Mouse (Mus musculus) limb, embryonic 13.5 days (tissue): ENCODE data around the gene Lyrm7. TPM values are rescaled to one million over a fixed set of nuclear protein-coding genes. Genes with fewer than 3 reads are reported as not detected.

ENCODE experiments used
- ATAC-seq: fragments of 200-750 bp; cut with Nextera tagmentation; 2 replicates; pipeline ENCODE4 v1.8.0; 2017; ENCODE audit warnings: low read depth, moderate number of reproducible peaks, moderate TSS enrichment; ENCODE audit not compliant: low FRiP score
- H3K27ac ChIP-seq: fragments of 300-500 bp; sonication (generic); 2 replicates; pipeline ENCODE4 v1.5.1; 2015; ENCODE audit warnings: inconsistent platforms, mild to moderate bottlenecking, moderate library complexity
- H3K27me3 ChIP-seq: fragments of 300-500 bp; sonication (generic); 2 replicates; pipeline ENCODE4 v1.6.1; 2015; ENCODE audit warnings: mild to moderate bottlenecking, inconsistent platforms
- H3K36me3 ChIP-seq: fragments of 300-500 bp; sonication (generic); 2 replicates; pipeline ENCODE4 v1.6.1; 2015; ENCODE audit warnings: inconsistent platforms, mild to moderate bottlenecking, moderate library complexity
- H3K4me1 ChIP-seq: fragments of 300-500 bp; sonication (generic); 2 replicates; pipeline ENCODE4 v1.6.1; 2015; ENCODE audit warnings: inconsistent platforms
- H3K4me2 ChIP-seq: fragments of 300-500 bp; sonication (generic); replicated peaks from 2 replicates; pipeline ENCODE4 v1.6.1; 2015; ENCODE audit warnings: inconsistent platforms, mild to moderate bottlenecking, moderate library complexity
- H3K4me3 ChIP-seq: fragments of 300-500 bp; sonication (generic); 2 replicates; pipeline ENCODE4 v1.5.1; 2015; ENCODE audit warnings: moderate library complexity, mild to moderate bottlenecking, inconsistent platforms
- H3K9ac ChIP-seq: fragments of 300-500 bp; sonication (generic); 2 replicates; pipeline ENCODE4 v1.6.1; 2015; ENCODE audit warnings: mild to moderate bottlenecking, inconsistent platforms
- H3K9me3 ChIP-seq: fragments of 300-500 bp; sonication (generic); 2 replicates; pipeline ENCODE4 v1.6.1; 2016; ENCODE audit warnings: inconsistent platforms
- WGBS: fragments of 180-500 bp; shearing (Covaris S2); methylation state at CpG from one replicate; pipeline ENCODE4 v1.1.7; 2015; 5-methylcytosine and 5-hydroxymethylcytosine counted together
- polyA plus RNA-seq: library from polyadenylated mRNA; unstranded; fragments of >200 nt; fragmentation: Nextera tagmentation; extraction: Ambion mirVana; gene quantifications from 2 replicates; pipeline ENCODE4 v1.2.1, GENCODE M21; 2015

Gene Lyrm7
- polyA plus RNA-seq, 1 experiment from 2014 or later, result 10.4 TPM

DNA sequence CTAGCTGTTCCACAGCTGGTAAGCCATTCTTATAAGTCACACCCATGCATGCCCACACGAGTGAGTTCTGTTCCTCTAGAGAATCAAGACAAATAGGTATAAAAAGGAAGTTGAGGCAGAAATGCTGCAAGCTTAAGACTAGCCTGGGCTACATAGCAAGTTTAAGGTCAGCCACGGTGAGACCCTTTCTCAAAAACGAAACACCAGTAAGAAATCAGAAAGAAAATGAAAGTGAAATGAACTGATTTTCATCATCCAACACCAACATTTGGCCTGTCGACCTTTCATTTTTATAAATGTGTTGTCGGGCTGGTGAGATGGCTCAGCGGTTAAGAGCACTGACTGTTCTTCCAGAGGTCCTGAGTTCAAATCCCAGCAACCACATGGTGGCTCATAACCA, 18.2 kb upstream of the Lyrm7 start:
- Histone ChIP-seq H3K4me1 (peaks cover 10% of the 10 kb centered on the region; the same call in 1 of the 2 replicates), H3K27me3 (no peaks in the 10 kb centered on the region), H3K4me3 (no peak overlapping the region), H3K27ac (no peak overlapping the region), H3K9me3 (no peaks in the 10 kb centered on the region), H3K9ac (no peak overlapping the region), H3K36me3 (peaks cover 7% of the 10 kb centered on the region), H3K4me2 (no peak overlapping the region)
- WGBS, result 85% methylated on average over 6 of the region's 6 CpGs
- ATAC-seq, result no peak

DNA sequence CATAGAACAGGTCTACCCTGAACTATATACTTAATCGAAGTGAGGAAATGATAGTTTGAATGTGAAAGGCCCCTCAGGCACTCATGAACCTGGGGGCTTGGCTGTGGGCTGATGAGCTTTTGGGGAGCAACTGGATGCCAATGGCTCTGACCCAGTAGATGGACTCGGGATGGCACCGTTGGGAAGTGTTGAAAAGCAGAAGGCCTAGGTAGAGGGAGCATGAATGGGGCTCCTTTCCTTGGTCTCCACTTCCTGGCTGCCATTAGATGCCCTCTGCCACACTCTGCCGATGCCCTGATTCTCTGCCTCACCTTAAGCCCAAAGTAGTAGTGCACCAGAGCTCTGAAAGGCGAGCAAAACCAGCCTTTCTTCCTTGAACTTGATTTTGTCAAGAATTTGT, 15.3 kb upstream of the Lyrm7 start:
- peaks cover 34% of the 10 kb centered on the region for H3K36me3 ChIP-seq
- 81% methylated on average over 5 of the region's 5 CpGs for WGBS
- H3K4me3 ChIP-seq, result no peak overlapping the region
- H3K27me3 ChIP-seq, result no peaks in the 10 kb centered on the region
- H3K4me1 ChIP-seq, result 0 out of 2 replicates have a peak, but pooled peaks cover 3% of the 10 kb centered on the region
- no peaks in the 10 kb centered on the region for H3K9me3 ChIP-seq
- H3K9ac ChIP-seq, result no peak overlapping the region
- no peak overlapping the region for H3K4me2 ChIP-seq
- H3K27ac ChIP-seq, result no peak overlapping the region
- ATAC-seq, result no peak

DNA sequence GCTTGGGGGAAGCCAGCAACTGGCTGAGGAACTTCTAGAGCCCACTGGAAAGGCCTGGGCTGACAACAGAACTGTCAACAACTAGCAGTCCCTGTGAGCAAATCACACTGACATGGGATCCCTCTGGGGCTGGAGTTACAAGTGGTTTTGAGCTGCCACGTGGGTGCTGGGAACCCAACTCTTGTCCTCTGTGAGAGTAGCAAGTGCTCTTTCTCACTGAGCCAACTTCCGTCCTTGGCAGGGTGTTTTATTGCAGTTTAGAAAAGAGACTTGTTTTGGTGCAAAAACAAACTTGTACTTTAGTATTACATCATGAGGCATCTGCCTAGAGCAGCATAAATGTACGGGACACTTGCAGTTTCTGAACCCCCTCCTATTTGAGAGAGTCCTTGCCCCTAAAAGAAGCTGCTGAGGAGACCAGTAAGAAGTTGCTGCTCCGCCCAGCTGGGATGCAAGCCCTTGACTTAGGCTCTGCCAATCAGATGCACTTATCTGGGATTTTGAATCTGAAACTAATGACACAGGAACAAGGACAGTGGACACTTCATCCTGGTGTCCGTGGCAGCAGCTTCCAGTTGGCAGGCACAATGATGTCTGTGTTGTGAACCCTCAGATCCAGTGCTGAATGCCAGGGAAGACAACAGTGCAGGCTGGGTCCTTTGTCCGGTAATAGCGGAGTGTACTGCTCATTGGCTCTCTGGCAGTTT, 11.3 kb upstream of the Lyrm7 start:
- Histone ChIP-seq H3K4me1 (peaks cover 19% of the 10 kb centered on the region), H3K9ac (no peak overlapping the region), H3K4me3 (no peak overlapping the region), H3K9me3 (no peaks in the 10 kb centered on the region), H3K27me3 (no peaks in the 10 kb centered on the region), H3K27ac (no peak overlapping the region), H3K36me3 (peaks cover 52% of the 10 kb centered on the region), H3K4me2 (no peak overlapping the region)
- no peak for ATAC-seq
- WGBS, result 80% methylated on average over 7 of the region's 7 CpGs

DNA sequence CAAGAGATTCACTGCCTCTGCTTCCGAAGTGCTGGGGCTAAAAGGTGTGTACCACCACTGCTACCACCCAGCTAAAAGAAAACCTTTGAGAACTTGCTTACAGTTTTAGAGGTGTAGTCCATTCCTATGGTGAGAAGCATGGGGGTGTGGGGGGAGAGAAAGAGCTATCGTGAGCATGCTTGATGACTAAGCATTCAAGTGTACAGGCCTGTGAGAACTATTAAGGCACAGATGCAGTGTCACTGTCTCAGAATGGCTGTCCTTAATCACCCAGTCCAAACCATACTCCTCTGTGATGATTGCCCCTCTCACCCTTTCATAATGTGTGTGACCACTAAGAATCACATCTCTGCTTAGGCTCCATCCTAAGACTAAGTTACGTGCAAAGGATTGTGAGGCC, 8.6 kb upstream of the Lyrm7 start:
- no peak overlapping the region for H3K4me2 ChIP-seq
- H3K4me3 ChIP-seq, result no peak overlapping the region
- no peak overlapping the region for H3K9ac ChIP-seq
- H3K36me3 ChIP-seq, result peaks cover 50% of the 10 kb centered on the region
- no peak for ATAC-seq
- WGBS, result 84% methylated on average over 3 of the region's 3 CpGs
- H3K4me1 ChIP-seq, result peaks cover 23% of the 10 kb centered on the region
- no peaks in the 10 kb centered on the region for H3K27me3 ChIP-seq
- peak overlapping the region; percentile 11; the same call in 1 of the 2 replicates for H3K27ac ChIP-seq
- H3K9me3 ChIP-seq, result no peaks in the 10 kb centered on the region

DNA sequence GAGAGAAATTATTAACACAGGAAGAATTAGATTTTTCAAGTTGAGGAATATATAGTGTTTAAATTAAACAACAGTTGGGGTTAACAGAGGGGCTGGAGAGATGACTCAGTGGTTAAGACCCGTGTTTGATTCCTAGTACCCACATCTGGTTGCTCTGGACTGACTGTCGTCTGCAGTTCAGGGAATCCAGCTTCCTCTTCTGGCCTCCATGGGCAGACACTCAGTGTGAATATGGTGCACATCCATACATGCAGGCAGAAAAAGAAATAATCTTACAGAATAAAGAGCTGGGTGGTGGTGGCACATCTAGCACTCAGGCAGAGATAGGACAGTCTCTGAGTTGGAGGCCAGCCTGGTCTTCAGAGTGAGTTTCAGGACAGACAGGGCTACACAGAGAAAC, 7.7 kb upstream of the Lyrm7 start:
- Histone ChIP-seq H3K9me3 (no peaks in the 10 kb centered on the region), H3K36me3 (peaks cover 41% of the 10 kb centered on the region), H3K4me3 (no peak overlapping the region), H3K4me2 (peak overlapping the region; percentile 69), H3K27ac (no peak overlapping the region), H3K27me3 (no peaks in the 10 kb centered on the region), H3K9ac (no peak overlapping the region), H3K4me1 (peaks cover 23% of the 10 kb centered on the region)
- WGBS, result 72% methylated on average over 2 of the region's 2 CpGs
- no peak for ATAC-seq

DNA sequence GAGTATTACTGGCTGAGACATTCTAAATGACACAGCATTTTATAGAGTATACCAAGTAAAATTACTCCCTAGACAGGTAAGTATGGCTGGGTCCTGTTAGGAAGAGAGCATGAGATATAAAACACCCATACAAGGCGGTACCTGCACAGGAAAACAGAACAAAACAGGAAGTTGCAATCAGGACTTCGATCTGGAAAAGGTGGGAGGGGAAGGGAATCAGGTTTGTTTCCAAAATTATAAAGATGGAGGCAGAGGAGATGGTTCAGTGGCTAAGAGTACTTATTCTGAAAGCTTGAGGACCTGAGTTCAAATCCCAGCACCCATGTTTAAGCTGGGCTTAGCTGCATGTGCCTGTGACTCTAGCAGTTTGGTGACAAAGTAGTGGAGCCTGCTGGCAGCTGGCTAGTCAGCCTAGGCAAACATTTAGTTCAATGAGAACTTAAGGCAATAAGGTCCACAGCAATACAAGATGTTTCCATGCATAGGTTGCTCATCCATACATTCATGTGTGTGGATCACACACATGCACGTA, 7.3 kb upstream of the Lyrm7 start:
- Histone ChIP-seq H3K4me3 (peak overlapping the region; percentile 82), H3K4me2 (peak overlapping the region; percentile 69), H3K9ac (no peak overlapping the region; the same call in 1 of the 2 replicates), H3K9me3 (no peaks in the 10 kb centered on the region), H3K27ac (no peak overlapping the region), H3K27me3 (no peaks in the 10 kb centered on the region), H3K4me1 (peaks cover 23% of the 10 kb centered on the region), H3K36me3 (peaks cover 36% of the 10 kb centered on the region)
- 71% methylated on average over 3 of the region's 3 CpGs for WGBS
- ATAC-seq, result no peak

DNA sequence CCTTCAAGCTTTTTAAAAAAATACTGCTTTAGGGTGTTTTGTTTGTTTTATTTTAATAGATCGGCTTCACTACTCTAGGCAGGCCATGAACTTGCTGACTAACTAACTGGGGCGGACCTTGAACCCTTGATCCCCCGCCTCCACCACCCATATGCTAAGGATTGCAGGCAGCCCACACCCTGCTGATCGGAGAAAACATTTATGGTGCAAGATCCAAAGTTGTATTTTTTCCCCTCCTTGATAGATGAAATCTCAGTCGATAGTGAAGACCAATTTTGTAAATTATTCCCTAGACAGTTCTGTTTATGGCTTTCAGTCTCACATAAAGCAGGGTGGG, 6.3 kb upstream of the Lyrm7 start:
- H3K9ac ChIP-seq, result peak overlapping the region; percentile 97
- H3K27me3 ChIP-seq, result no peaks in the 10 kb centered on the region
- peak overlapping the region; percentile 88 for H3K27ac ChIP-seq
- WGBS, result 1% methylated on average over 5 of the region's 5 CpGs
- H3K36me3 ChIP-seq, result peaks cover 27% of the 10 kb centered on the region
- H3K4me3 ChIP-seq, result peak overlapping the region; percentile 82
- ATAC-seq, result no peak
- peak overlapping the region; percentile 69 for H3K4me2 ChIP-seq
- peaks cover 23% of the 10 kb centered on the region for H3K4me1 ChIP-seq
- H3K9me3 ChIP-seq, result no peaks in the 10 kb centered on the region

DNA sequence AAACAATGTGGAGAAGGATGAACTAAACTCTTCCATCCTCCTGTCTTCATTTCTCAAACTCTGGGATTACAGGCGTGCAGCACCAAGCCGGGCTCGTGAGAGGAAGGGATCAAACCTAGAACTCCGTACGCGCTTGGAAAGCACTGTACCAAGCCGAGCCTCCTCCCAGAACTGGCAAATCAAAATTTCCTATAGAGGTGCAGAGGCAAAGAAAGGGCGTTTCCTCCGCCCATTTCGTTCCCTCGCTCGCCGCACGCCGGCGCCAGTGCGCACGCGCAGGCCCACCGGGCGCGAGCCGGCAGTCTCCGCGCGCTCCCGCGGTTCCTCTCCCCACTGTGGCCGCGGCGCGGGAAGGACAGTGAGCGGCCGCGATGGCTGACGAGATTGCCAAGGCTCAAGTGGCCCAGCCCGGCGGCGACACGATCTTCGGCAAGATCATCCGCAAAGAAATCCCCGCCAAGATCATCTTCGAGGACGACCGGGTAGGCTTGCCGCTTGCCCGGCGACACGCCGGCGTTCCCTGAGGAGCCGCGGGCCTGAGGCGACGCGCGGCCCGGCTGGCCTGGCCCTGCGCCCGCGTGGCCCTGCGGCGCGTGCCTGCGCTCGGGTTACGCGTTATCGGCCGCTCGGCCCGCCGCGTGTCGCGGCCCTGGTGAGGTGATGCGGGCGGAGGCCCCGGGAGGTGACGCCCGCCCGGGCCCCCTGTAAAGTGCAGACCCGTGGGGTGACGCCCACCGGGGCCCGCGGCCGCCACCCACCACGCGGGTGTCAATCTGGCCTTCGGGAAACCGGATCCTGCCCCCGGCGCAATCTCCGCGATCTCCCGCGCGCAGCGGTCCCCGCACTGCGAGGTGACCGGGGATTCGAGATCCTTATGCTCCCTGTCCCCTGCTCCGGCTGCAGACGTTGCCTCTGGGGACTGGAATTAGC, 5.7 kb upstream of the Lyrm7 start, which contains the start of gene Hint1:
TSS of gene Hint1 (plus strand) at position 265 of the 930 bp plus-strand sequence.
- H3K4me3 ChIP-seq, result peak within 1 kb of the TSS; percentile 82
- H3K27me3 ChIP-seq, result no peaks in the 10 kb centered on the region
- H3K9me3 ChIP-seq, result no peaks in the 10 kb centered on the region
- H3K4me2 ChIP-seq, result peak within 1 kb of the TSS; percentile 69
- H3K4me1 ChIP-seq, result peaks cover 23% of the 10 kb centered on the region
- WGBS, result under 1% methylated on average over 107 of the region's 107 CpGs
- peak within 1 kb of the TSS; percentile 88 for H3K27ac ChIP-seq
- peak within 1 kb of the TSS; percentile 97 for H3K9ac ChIP-seq
- H3K36me3 ChIP-seq, result peaks cover 21% of the 10 kb centered on the region
- peak; percentile 88 for ATAC-seq

DNA sequence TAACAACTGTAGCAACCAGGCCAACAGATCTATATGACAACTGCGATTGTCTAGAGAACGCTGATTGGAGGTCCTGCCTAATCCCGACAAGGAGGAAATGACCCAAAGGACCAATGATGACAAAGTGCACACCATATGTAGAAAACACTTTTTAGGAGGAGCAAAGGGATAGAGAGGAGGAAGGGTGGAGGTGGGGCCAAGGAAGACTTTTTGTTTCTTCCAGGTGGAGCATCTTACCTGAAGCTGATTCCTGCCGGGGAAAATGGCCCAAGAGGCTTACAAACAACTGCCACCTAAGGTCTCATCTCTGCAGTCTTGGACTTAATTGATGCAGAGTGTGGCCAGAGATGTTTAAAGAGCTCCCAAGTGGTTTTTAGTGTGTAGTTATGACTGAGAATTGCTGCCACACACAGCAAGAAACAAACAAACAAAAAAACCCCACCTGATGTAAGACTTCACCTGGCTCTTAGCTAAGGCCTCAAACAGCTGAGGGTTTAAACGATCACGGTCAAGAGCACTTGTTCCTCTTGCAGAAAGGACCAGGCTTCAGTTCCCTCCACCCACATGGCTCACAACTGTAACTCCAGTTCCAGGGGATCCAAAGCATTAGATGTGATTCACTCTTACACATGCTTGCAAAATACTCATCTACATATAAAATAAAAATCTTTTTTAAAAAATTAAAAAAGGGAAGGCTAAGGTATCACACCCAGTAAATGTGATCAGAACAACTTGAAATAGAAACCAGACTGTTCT, 4.8 kb upstream of the Lyrm7 start:
- peak overlapping the region; percentile 88; the same call in 1 of the 2 replicates for H3K27ac ChIP-seq
- WGBS, result 73% methylated on average over 6 of the region's 6 CpGs
- H3K4me3 ChIP-seq, result peak overlapping the region; percentile 82
- H3K9me3 ChIP-seq, result no peaks in the 10 kb centered on the region
- H3K4me1 ChIP-seq, result peaks cover 23% of the 10 kb centered on the region
- H3K36me3 ChIP-seq, result peaks cover 13% of the 10 kb centered on the region
- H3K4me2 ChIP-seq, result peak overlapping the region; percentile 69
- peak overlapping the region; percentile 97 for H3K9ac ChIP-seq
- no peaks in the 10 kb centered on the region for H3K27me3 ChIP-seq
- ATAC-seq, result 0 out of 2 replicates have a peak, but pooled peaks have one; percentile 1

DNA sequence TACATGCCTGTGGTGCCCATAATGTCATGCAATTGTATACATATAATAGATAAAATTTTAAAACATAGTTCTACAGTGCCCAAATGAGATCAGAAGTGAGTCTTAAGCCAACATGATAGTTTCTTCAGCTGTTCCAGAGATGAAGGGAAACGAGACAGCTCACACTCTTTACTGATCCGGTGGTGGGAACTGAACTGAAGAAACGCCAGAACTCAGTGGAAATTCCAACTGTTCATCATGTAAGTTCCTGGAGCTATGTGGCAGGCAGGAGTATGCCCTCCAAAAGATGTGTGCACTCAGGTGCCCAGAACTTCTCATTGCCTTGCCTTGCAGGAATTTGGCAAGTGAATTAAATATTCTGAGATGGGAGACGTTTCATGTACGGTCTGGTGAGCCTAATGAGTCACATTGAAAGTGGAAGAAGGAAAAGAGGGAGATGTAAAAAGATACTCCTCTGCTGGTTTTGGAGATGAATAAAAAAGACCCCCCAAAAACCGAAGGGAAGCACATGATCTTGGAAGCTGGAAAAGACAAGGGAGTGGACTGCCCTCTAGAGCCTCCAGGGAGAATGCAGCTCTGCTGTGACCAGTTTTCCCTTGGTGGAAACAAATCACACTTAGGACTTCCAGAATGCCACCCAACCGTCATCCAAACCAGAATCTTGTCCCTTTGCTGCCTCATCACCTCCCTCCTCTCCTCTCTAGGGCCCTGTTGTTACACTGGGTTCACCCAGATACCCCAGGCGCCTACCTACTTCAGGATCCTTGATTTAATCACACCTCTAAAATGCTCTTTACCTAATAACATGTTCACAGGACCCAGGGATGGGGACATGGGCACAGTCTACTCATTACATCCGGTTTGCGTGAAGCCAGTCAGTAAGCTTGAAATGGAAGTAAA, 2.2 kb upstream of the Lyrm7 start:
- whole genome bisulfite sequencing, result 47% methylated on average over 10 of the region's 10 CpGs
- no peak overlapping the region for H3K4me2 ChIP-seq
- no peaks in the 10 kb centered on the region for H3K27me3 ChIP-seq
- H3K9me3 ChIP-seq, result no peaks in the 10 kb centered on the region
- no peak overlapping the region for H3K9ac ChIP-seq
- no peak for ATAC-seq
- H3K4me1 ChIP-seq, result peaks cover 16% of the 10 kb centered on the region
- no peak overlapping the region for H3K4me3 ChIP-seq
- no peak overlapping the region for H3K27ac ChIP-seq
- H3K36me3 ChIP-seq, result no peaks in the 10 kb centered on the region
